Mouse (Mus musculus) forebrain, postnatal 0 days (tissue): ENCODE measurements around the gene Ptar1. TPM values are rescaled to one million over a fixed set of nuclear protein-coding genes. Genes with fewer than 3 reads are reported as not detected.

ENCODE experiments used
- ATAC-seq: fragments of 200-750 bp; cut with Nextera tagmentation; 2 replicates; pipeline ENCODE4 v1.8.0; 2017; ENCODE audit warnings: mild to moderate bottlenecking, moderate library complexity
- DNase-seq: peaks from one replicate; pipeline ENCODE4 v3.0.0-alpha.2; 2015
- H3K27ac ChIP-seq: fragments of 300-500 bp; sonication (generic); 2 replicates; pipeline ENCODE4 v1.5.1; 2014; ENCODE audit warnings: low read depth, mild to moderate bottlenecking, antibody characterized with exemption, low read length, moderate library complexity, mixed read lengths
- H3K27me3 ChIP-seq: fragments of 300-500 bp; sonication (generic); 2 replicates; pipeline ENCODE4 v1.6.1; 2014; ENCODE audit warnings: mild to moderate bottlenecking, low read length, mixed read lengths; ENCODE audit not compliant: insufficient read depth
- H3K36me3 ChIP-seq: fragments of 300-500 bp; sonication (generic); 2 replicates; pipeline ENCODE4 v1.6.1; 2014; ENCODE audit warnings: mild to moderate bottlenecking, moderate library complexity; ENCODE audit not compliant: insufficient read depth
- H3K4me1 ChIP-seq: fragments of 300-500 bp; sonication (generic); 2 replicates; pipeline ENCODE4 v1.6.1; 2014; ENCODE audit warnings: antibody characterized with exemption; ENCODE audit not compliant: insufficient read depth
- H3K4me2 ChIP-seq: fragments of 300-500 bp; sonication (generic); 2 replicates; pipeline ENCODE4 v1.6.1; 2014; ENCODE audit warnings: low read depth, mild to moderate bottlenecking, moderate library complexity
- H3K4me3 ChIP-seq: fragments of 300-500 bp; sonication (generic); 2 replicates; pipeline ENCODE4 v1.5.1; 2014; ENCODE audit warnings: low read depth, low read length, mixed read lengths
- H3K9ac ChIP-seq: fragments of 300-500 bp; sonication (generic); 2 replicates; pipeline ENCODE4 v1.6.1; 2014; ENCODE audit warnings: mild to moderate bottlenecking
- H3K9me3 ChIP-seq: fragments of 300-500 bp; sonication (generic); 2 replicates; pipeline ENCODE4 v1.6.1; 2016; ENCODE audit warnings: low read length
- CTCF ChIP-seq: sonication (generic); IDR thresholded peaks from 2 replicates; pipeline ENCODE4 v1.5.1; 2016; ENCODE audit warnings: antibody characterized with exemption, control low read depth, low read depth
- WGBS: fragments of 180-500 bp; shearing (Covaris S2); extraction: QIAGEN DNeasy Blood & Tissue Kit; methylation state at CpG from one replicate; pipeline ENCODE4 v1.1.7; 2014; 5-methylcytosine and 5-hydroxymethylcytosine counted together
- polyA plus RNA-seq: library from polyadenylated mRNA; unstranded; fragments of >200 nt; fragmentation: Nextera tagmentation; extraction: Ambion mirVana; gene quantifications from 2 replicates; pipeline ENCODE4 v1.2.1, GENCODE M21; 2015
- total RNA-seq: library from RNA; depleted of rRNA; stranded (reverse); fragments of >200 nt; gene quantifications from 2 replicates; pipeline ENCODE4 v1.2.3, GENCODE M21; 2014; rRNA removed

The Ptar1 gene
- total RNA-seq (13.3 and 17.1 TPM in 2 replicates), polyA plus RNA-seq (2.6 and 4.7 TPM in 2 replicates)

DNA sequence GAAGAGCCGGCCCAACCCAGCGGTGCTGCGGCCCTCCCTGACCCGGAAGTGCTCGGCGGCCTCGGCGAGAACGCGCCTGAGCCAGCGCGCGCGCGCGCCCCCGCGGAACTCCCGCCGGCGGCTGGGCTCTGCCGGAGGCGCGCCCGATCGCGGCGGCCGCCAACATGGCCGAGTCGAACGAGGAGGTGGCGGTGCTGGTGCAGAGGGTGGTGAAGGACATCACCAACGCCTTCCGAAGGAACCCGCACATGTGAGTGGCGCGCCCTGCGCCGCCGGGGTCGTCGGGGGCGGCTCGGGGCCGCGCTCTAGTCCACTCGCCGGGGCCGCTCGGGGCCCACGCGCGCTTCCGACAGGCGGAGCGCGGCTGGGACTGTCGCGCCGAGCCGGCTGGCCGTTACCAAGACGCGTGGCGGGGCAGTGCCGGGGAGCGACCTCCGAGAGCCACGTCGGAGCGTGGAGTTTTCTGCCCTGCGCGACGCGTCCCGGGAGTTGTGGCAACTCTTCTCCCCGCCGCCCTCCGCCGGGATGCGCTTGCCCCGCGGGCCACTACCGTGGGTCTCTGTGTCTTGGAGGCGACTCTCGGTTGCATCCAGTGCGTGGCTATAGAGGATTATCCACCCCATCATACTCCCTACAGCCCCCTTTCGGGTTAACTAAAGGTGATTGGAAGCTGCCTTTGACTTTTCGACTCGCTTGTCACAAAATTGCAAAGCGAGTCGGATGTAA lies at the start of gene Ptar1:
TSS of gene Ptar1 (plus strand) at position 134 of the 726 bp plus-strand sequence.
- Histone ChIP-seq H3K36me3 (no peaks in the 10 kb centered on the region), H3K9ac (peak within 1 kb of the TSS; percentile 87), H3K4me2 (peak within 1 kb of the TSS; percentile 56), H3K4me1 (peaks cover 3% of the 10 kb centered on the region; the same call in 1 of the 2 replicates), H3K27ac (peak within 1 kb of the TSS; percentile 90), H3K27me3 (no peaks in the 10 kb centered on the region), H3K9me3 (no peaks in the 10 kb centered on the region), H3K4me3 (peak within 1 kb of the TSS; percentile 95)
- DNase-seq (peak; percentile 90), ATAC-seq (peak; percentile 93)
- TF ChIP-seq CTCF: no peak
- WGBS: 2% methylated on average over 87 of the region's 93 CpGs

DNA sequence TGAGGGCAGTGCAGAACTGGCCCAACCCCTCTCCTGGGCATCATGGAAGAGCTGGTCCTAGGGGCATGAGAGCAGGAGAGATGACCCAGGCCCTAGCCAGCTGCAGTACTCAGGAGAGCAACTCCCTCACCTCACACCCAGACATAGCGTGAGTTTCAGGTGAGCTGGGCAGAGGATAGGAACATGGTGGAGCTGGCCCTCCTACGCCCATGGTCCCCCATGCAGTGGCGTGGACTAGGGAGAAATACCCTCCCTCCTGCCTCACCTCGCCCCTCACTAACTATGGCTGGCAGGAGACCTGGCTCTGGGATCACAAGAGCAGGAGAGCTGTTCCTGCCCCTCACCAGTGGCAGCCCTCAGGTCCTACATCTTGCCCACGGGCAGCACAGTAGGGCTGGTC lies 43.4 kb upstream of the Ptar1 start:
- H3K9me3 ChIP-seq: no peaks in the 10 kb centered on the region
- H3K27me3 ChIP-seq: no peaks in the 10 kb centered on the region
- no peak overlapping the region for H3K9ac ChIP-seq
- no peak overlapping the region for H3K27ac ChIP-seq
- WGBS: 94% methylated on average over 5 of the region's 5 CpGs
- no peaks in the 10 kb centered on the region for H3K36me3 ChIP-seq
- H3K4me3 ChIP-seq: no peak overlapping the region
- ATAC-seq (no peak), DNase-seq (no peak)
- no peaks in the 10 kb centered on the region for H3K4me1 ChIP-seq
- TF ChIP-seq CTCF: no peak
- no peak overlapping the region for H3K4me2 ChIP-seq

DNA sequence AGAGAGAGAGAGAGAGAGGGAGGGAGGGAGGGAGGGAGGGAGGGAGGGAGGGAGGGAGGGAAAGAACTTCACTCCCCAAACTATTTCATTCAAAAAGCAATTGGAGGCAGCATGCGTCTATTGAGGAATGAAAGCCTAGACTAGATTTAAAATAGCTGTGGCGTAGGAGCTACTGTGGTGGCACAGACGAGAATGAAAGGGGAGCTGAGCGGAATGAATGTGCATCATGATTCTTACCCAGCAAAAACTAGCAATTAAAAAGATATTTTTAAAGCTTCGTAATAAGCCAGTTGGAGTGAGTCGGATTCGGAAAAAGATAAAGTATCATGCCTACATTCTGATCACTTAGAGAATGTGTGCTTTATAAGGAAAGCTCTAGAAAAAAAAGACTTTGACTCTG lies 41.9 kb upstream of the Ptar1 start:
- Histone ChIP-seq H3K27ac (no peak overlapping the region), H3K4me3 (no peak overlapping the region), H3K4me1 (0 out of 2 replicates have a peak, but pooled peaks cover 3% of the 10 kb centered on the region), H3K4me2 (no peak overlapping the region), H3K9me3 (no peaks in the 10 kb centered on the region), H3K9ac (no peak overlapping the region), H3K27me3 (no peaks in the 10 kb centered on the region), H3K36me3 (no peaks in the 10 kb centered on the region)
- peak; percentile 50 for DNase-seq
- 41% methylated on average over 7 of the region's 7 CpGs for WGBS
- TF ChIP-seq CTCF: no peak
- ATAC-seq: peak; percentile 48; the same call in 1 of the 2 replicates

DNA sequence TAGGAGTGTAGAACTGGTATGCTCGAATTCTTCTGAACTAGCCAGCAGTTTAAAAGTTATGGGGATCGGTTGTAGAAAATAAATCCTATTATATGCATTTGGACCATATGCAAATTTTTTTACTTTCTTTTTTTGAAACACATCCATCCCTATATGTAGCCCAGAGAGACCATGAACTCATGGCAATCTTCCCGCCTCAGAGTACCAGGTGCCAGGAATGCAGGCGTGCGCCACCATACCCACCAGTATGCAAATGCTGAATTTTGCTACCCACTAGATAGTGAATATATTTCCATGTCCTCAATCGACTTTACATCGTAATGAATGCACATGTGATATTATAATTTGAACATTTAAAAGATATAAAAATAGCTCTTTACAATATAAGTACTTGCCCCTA lies 39.9 kb upstream of the Ptar1 start:
- no peak for ATAC-seq
- WGBS: 92% methylated on average over 7 of the region's 7 CpGs
- H3K36me3 ChIP-seq: no peaks in the 10 kb centered on the region
- no peak overlapping the region for H3K9ac ChIP-seq
- DNase-seq: no peak
- no peak overlapping the region for H3K27ac ChIP-seq
- 0 out of 2 replicates have a peak, but pooled peaks cover 3% of the 10 kb centered on the region for H3K4me1 ChIP-seq
- H3K27me3 ChIP-seq: no peaks in the 10 kb centered on the region
- no peak for TF ChIP-seq CTCF
- no peak overlapping the region for H3K4me3 ChIP-seq
- no peaks in the 10 kb centered on the region for H3K9me3 ChIP-seq
- no peak overlapping the region for H3K4me2 ChIP-seq

DNA sequence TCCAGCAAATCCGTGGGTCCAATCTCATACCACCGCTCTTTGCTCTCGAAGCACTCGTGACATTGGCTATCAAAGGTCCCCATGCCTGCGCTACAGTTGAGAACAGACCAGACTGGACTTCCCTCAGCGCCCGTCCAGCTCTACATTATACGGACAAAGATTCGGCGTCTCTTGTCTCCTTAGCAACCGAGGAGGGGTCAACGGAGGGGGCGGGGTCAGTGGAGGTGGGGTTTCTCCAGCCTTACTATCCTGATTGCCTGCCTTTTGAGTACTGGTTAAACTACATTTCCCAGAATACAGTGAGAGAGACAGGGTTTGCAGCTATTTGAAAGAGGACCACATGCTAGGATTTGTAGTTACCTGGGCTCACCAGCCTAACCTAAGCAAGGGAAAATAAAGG lies 34.6 kb upstream of the Ptar1 start, which contains the start of gene 1700028P14Rik:
TSS of gene 1700028P14Rik (minus strand) at position 169 of the 400 bp plus-strand sequence.
- no peak for TF ChIP-seq CTCF
- no peak within 1 kb of the TSS for H3K9ac ChIP-seq
- no peak within 1 kb of the TSS for H3K27ac ChIP-seq
- peak within 1 kb of the TSS; percentile 30 for H3K4me2 ChIP-seq
- no peaks in the 10 kb centered on the region for H3K36me3 ChIP-seq
- peak; percentile 43 for DNase-seq
- no peaks in the 10 kb centered on the region for H3K9me3 ChIP-seq
- peak; percentile 91 for ATAC-seq
- 5% methylated on average over 13 of the region's 13 CpGs for WGBS
- no peaks in the 10 kb centered on the region for H3K27me3 ChIP-seq
- peak within 1 kb of the TSS; percentile 16; the same call in 1 of the 2 replicates for H3K4me3 ChIP-seq
- 0 out of 2 replicates have a peak, but pooled peaks cover 3% of the 10 kb centered on the region for H3K4me1 ChIP-seq

- no peak overlapping the region for H3K4me3 ChIP-seq
- no peak overlapping the region for H3K9ac ChIP-seq
- no peak overlapping the region for H3K27ac ChIP-seq
- 91% methylated on average over 5 of the region's 5 CpGs for WGBS
- ATAC-seq (no peak), DNase-seq (no peak)
- H3K4me2 ChIP-seq: no peak overlapping the region
- no peaks in the 10 kb centered on the region for H3K36me3 ChIP-seq
- no peak for TF ChIP-seq CTCF
- H3K9me3 ChIP-seq: no peaks in the 10 kb centered on the region
- H3K4me1 ChIP-seq: 0 out of 2 replicates have a peak, but pooled peaks cover 3% of the 10 kb centered on the region
- H3K27me3 ChIP-seq: no peaks in the 10 kb centered on the region
Observed at GRCm38 (mm10) chr19:23653154-23653553, 34.1 kb upstream of the Ptar1 start.

GRCm38 (mm10) chr19:23657261-23657932 lies 29.8 kb upstream of the Ptar1 start:
- Histone ChIP-seq H3K9ac (no peak overlapping the region), H3K4me1 (no peaks in the 10 kb centered on the region), H3K4me2 (no peak overlapping the region), H3K9me3 (no peaks in the 10 kb centered on the region), H3K27ac (no peak overlapping the region), H3K4me3 (no peak overlapping the region), H3K27me3 (no peaks in the 10 kb centered on the region), H3K36me3 (no peaks in the 10 kb centered on the region)
- WGBS: 77% methylated on average over 12 of the region's 12 CpGs
- ATAC-seq (no peak), DNase-seq (no peak)
- TF ChIP-seq CTCF: no peak
